ENCODE assay signal across 17 mouse cellular contexts in the genomic region with DNA sequence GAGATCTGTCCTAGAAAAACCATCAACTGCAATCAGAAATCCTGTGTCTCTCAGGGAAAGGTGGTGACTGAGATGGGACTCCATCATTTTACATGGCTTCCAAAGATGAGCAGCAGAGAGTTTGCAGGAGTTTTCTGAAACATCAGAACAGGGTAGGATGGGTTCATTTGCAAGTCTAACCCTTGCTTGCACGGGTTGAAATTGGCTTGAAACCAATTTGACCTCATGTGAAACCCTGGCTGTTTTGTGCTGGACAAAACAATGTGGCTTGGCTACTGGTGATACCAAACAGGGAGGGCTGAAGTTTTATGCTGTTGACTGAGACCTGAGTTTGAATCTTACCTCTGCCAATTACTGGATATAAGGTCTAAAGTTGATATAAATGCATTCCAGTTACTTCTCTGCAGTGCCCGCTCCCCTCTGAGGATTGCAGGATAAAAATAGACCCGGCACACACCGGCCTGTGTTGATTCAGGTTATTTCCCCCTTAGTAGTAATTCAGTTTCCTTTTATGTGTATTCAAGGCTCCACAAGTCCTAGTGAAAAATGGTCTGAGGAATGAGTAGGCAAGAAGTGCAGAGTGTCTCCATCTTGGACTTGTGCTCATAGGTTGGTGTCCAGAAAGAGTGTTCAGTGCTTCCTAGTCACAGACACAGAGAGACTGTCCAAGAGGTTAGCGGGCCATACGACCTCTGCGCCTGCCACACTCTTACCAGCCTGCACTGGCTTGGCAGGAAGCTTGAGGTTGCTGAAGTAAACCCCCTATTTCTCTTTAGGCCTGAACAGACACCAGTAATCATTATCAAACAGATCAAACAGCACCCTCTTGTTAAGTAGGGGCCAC.
DNase-seq lines count a peak whose midpoint lies in the region; ATAC-seq and TF ChIP-seq lines count a peak whose summit lies in the region.
"Had no signal": no experiment of that assay in that cellular context is flagged by ENCODE, and none has a peak within 500 bp of the region (broad histone marks: within the 10 kb centered on the region; RNA-seq: fewer than 3 reads in every experiment).

No protein-coding gene starts in this region.

- no peak overlapping the region for H3K4me2 ChIP-seq in midbrain, embryonic 14.5 days (ENCODE audit: low read length)
- no peak overlapping the region for H3K4me2 ChIP-seq in midbrain, postnatal 0 days (ENCODE audit: low read depth, low read length, poor library complexity, severe bottlenecking)
- H3K4me2 ChIP-seq: forebrain, embryonic 12.5 days; liver, embryonic 15.5 days; neural tube, embryonic 12.5 days had no signal

- H3K9me3 ChIP-seq in heart, embryonic 10.5 days, result no peaks in the 10 kb centered on the region
- no peaks in the 10 kb centered on the region for H3K9me3 ChIP-seq in midbrain, embryonic 14.5 days (ENCODE audit: control insufficient read depth, low read length)
- H3K9me3 ChIP-seq in midbrain, postnatal 0 days (ENCODE audit: low read length), result no peaks in the 10 kb centered on the region
- H3K9me3 ChIP-seq: forebrain, embryonic 12.5 days; liver, embryonic 15.5 days; neural tube, embryonic 12.5 days had no signal

- no peak for ATAC-seq in midbrain, embryonic 14.5 days (ENCODE audit: low FRiP score, low TSS enrichment)
- no peak for ATAC-seq in midbrain, postnatal 0 days (ENCODE audit: low FRiP score)
- ATAC-seq: lung, postnatal 0 days had no signal

- no peak overlapping the region for H3K9ac ChIP-seq in midbrain, embryonic 14.5 days (replicated peaks; ENCODE audit: low read length)
- no peak overlapping the region for H3K9ac ChIP-seq in midbrain, postnatal 0 days (replicated peaks; ENCODE audit: low read length, poor library complexity, severe bottlenecking)
- H3K9ac ChIP-seq: forebrain, embryonic 12.5 days; liver, embryonic 15.5 days; neural tube, embryonic 12.5 days had no signal

- DNase-seq in heart, embryonic 10.5 days (ENCODE audit: low spot score), result no peak
- DNase-seq in heart, adult 9 months (ENCODE audit: low spot score in 2 of 2), result no peak
- no peak for DNase-seq in midbrain, embryonic 14.5 days
- DNase-seq in midbrain, postnatal 0 days (ENCODE audit: low spot score), result no peak
- peak; percentile 68 for DNase-seq in splenic B cell, adult 2 months (ENCODE audit: low read depth, low spot score)
- DNase-seq in adrenal gland, adult 8-10 months, result no peak
- DNase-seq: cerebellum, adult 9-10 months; gastrocnemius, postnatal 10 days; heart, postnatal 4 days; kidney, adult 18-20 months; kidney, postnatal 10 days; thymus, postnatal 14 days had no signal

- H3K4me3 ChIP-seq in heart, embryonic 10.5 days, result no peak overlapping the region
- H3K4me3 ChIP-seq in midbrain, embryonic 14.5 days (replicated peaks; ENCODE audit: low read depth, low read length), result no peak overlapping the region
- H3K4me3 ChIP-seq in midbrain, postnatal 0 days (ENCODE audit: low read depth, low read length), result no peak overlapping the region
- H3K4me3 ChIP-seq in brown adipose tissue, adult 24 weeks (ENCODE audit: insufficient read depth, low read depth, low read length), result no peak overlapping the region
- H3K4me3 ChIP-seq: forebrain, embryonic 12.5 days; liver, embryonic 15.5 days; neural tube, embryonic 12.5 days had no signal

- H3K27me3 ChIP-seq in heart, embryonic 10.5 days (ENCODE audit: insufficient read depth, poor library complexity, severe bottlenecking), result no peaks in the 10 kb centered on the region
- H3K27me3 ChIP-seq in midbrain, embryonic 14.5 days (ENCODE audit: control insufficient read depth, insufficient read depth, low read length), result no peaks in the 10 kb centered on the region
- no peaks in the 10 kb centered on the region for H3K27me3 ChIP-seq in midbrain, postnatal 0 days (ENCODE audit: insufficient read depth, low read length)
- no peaks in the 10 kb centered on the region for H3K27me3 ChIP-seq in splenic B cell, adult 2 months (ENCODE audit: control insufficient read depth, insufficient read depth, low read length, poor library complexity, severe bottlenecking)
- H3K27me3 ChIP-seq: liver, embryonic 15.5 days; neural tube, embryonic 12.5 days had no signal

- 59% methylated on average over 7 of the region's 7 CpGs for WGBS in heart, embryonic 10.5 days
- 77% methylated on average over 7 of the region's 7 CpGs for WGBS in midbrain, embryonic 14.5 days
- WGBS in midbrain, postnatal 0 days, result 76% methylated on average over 7 of the region's 7 CpGs

- no peaks in the 10 kb centered on the region for H3K36me3 ChIP-seq in heart, embryonic 10.5 days
- H3K36me3 ChIP-seq in midbrain, embryonic 14.5 days (ENCODE audit: control insufficient read depth, insufficient read depth, low read length), result no peaks in the 10 kb centered on the region
- H3K36me3 ChIP-seq in midbrain, postnatal 0 days (ENCODE audit: insufficient read depth, low read length), result no peaks in the 10 kb centered on the region
- no peaks in the 10 kb centered on the region for H3K36me3 ChIP-seq in splenic B cell, adult 2 months (ENCODE audit: control insufficient read depth, insufficient read depth, low read length, poor library complexity, severe bottlenecking)
- H3K36me3 ChIP-seq: forebrain, embryonic 12.5 days; liver, embryonic 15.5 days; neural tube, embryonic 12.5 days had no signal

- TF ChIP-seq CTCF in midbrain, postnatal 0 days (IDR thresholded peaks at IDR 0.05), result no peak

- peak overlapping the region; percentile 37; the same call in 1 of the 2 replicates for H3K27ac ChIP-seq in heart, embryonic 10.5 days
- 0 out of 2 replicates have a peak overlapping the region, but pooled peaks have one; percentile 39 for H3K27ac ChIP-seq in midbrain, embryonic 14.5 days (replicated peaks; ENCODE audit: low read depth, low read length)
- H3K27ac ChIP-seq in midbrain, postnatal 0 days (ENCODE audit: low read depth, low read length), result no peak overlapping the region
- peak overlapping the region; percentile 26 for H3K27ac ChIP-seq in brown adipose tissue, adult 24 weeks (replicated peaks; ENCODE audit: low read depth, low read length)
- H3K27ac ChIP-seq: forebrain, embryonic 12.5 days; liver, embryonic 15.5 days; neural tube, embryonic 12.5 days had no signal

- H3K4me1 ChIP-seq in heart, embryonic 10.5 days, result peaks cover 27% of the 10 kb centered on the region
- peaks cover 33% of the 10 kb centered on the region for H3K4me1 ChIP-seq in midbrain, embryonic 14.5 days (ENCODE audit: control insufficient read depth, insufficient read depth, low read length)
- peaks cover 6% of the 10 kb centered on the region; the same call in 1 of the 2 replicates for H3K4me1 ChIP-seq in midbrain, postnatal 0 days (ENCODE audit: insufficient read depth, low read length)
- peaks cover 20% of the 10 kb centered on the region for H3K4me1 ChIP-seq in brown adipose tissue, adult 24 weeks (ENCODE audit: control insufficient read depth, insufficient read depth, insufficient read length, low read length)
- H3K4me1 ChIP-seq: liver, embryonic 15.5 days had no signal
